Mouse (Mus musculus): ENCODE measurements around the gene Igsf11.

Gene Igsf11

DNA sequence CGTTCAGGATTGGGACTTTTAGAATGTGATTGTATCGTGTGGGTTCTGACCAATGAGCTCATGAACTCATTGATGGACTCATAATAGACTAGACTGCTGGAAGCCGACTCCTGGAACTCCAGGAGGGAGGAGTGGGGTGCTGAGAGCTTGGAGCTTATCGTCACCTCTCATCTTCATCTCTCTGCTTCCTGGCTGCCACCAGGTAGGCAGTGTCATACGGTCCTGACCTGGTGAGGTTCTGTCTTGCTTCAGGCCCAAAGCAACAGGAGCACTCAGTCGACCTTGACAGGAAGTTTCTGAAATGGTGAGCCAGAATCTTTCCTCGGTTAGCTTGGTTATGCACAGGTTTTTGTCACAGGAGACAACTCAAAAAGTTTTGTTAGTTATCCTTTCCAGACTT, at the start of gene Igsf11:
Gene Igsf11 (plus strand): TSS at position 301 of the 400 bp plus-strand sequence.
- DNase-seq = no peak

DNA sequence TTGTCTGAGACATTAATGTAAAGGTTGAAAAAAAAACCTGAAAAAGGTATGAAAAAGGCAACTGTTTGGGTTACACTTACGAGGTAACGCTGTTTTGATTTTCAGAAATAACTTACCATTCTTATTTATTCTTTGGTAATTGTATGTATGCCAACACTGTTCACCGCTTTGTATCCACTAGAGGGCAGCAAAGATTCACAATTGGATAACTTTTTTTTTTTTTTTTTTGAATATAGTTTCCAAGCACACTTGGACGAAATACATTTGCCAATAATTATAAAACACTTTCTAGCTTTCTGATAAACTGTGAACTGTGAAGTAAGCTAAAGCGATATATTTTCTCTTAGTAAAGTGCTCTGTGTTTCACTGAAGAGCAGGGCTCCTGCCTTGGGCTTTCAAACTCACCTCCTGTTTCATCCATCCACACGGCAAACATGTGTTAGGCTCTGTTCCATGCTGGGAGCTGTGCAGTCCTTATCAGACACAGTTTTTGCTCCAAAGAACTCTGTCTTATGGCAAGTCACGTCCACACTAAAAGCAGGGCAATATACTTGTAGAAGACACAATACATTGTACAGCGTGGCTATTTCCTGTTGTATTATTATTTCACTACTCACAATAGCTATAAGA, 34.2 kb upstream of the Igsf11 start:
- DNase-seq = peak; percentile 24

DNA sequence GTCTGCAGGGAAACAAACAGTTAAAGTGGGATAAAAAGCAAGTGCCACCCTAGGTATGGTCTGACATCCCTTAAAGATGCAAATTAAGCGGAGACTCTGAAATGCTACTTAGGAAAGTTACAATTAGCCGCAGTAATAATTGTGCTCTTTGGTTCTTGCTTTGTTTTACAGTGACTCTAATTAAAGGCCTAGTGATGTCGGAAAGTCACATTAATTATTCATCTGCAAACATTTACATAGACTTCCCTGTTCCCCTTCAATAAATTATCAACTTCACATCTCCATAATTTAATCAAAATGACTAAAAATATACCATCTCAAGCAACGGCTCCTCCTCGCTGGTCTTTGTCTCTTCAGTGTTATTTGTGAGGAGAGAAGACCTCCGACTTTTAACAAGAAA, 31.9 kb upstream of the Igsf11 start:
- no peak for DNase-seq

DNA sequence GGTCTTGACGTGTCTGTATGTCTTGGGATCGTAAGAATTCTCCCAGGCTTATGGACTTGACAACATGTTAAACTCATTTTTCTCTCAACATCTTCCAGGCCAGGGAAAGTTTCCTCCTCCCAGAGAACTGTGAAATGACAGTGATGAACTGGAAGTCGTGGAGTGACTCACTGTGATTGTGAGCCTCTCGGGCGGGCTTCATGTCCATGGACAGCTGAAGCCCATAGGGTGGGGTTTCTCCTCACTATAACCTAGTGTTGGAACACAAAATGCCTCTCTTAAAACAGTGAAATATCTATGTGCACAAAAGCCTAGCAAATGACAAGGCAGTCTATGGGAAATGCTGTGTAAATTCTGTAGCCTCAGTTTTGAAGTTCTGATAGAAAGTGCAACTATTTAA, 28.1 kb upstream of the Igsf11 start:
- no peak for DNase-seq

GRCm38 (mm10) chr16:38873231-38873630, 19.2 kb upstream of the Igsf11 start:
- DNase-seq = no peak

- no peak for DNase-seq
Observed at GRCm38 (mm10) chr16:38874481-38874880, 18.0 kb upstream of the Igsf11 start.

DNA sequence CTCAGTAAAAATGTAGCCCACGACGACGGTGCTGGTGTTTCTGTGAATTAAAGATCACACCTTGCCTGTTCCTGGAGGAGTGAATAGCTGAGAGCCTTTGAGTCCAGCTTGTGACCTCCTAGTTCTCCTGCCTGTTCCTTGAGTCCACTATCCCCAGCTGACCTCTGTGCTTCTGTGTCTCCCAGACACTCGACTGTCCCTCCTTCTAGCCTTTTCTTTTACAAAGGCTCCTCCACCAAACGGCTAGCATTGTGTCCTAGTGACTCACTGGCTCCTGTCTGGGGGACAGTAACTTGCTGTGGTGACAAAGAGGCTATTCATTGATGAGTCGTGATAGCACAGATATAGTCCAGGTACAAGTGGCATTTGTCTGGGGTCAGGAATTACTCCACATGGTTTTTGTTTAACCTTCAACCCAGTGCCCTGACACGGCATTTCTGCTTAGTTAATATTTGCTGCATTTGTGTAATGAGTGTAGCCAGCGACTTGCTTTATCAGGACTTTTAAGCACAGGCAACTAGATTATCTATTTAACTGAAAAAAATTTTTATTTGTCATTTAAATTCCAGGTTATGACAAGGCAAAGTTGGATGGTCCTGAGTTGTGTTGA, 6.5 kb downstream of the Igsf11 start:
- no peak for DNase-seq

DNA sequence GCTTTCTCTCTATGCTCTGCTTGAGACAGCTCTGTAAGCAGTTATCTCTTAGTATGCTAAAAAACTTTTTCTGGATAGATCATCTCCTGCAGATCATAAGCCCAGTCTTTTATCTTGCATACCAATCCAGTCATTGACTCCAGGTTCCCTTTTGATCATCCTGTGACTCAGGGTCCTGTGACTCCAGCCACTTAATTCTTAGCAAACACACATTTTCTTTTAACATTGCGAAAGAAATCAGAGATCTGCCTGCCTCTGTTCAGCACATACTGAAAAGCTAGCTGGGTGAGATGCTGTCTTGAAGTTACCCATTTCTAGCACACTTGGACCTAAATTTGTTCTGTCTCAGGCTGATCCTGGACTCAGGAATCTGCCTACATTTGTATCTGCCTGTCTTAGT, 7.6 kb downstream of the Igsf11 start:
- no peak for DNase-seq

DNA sequence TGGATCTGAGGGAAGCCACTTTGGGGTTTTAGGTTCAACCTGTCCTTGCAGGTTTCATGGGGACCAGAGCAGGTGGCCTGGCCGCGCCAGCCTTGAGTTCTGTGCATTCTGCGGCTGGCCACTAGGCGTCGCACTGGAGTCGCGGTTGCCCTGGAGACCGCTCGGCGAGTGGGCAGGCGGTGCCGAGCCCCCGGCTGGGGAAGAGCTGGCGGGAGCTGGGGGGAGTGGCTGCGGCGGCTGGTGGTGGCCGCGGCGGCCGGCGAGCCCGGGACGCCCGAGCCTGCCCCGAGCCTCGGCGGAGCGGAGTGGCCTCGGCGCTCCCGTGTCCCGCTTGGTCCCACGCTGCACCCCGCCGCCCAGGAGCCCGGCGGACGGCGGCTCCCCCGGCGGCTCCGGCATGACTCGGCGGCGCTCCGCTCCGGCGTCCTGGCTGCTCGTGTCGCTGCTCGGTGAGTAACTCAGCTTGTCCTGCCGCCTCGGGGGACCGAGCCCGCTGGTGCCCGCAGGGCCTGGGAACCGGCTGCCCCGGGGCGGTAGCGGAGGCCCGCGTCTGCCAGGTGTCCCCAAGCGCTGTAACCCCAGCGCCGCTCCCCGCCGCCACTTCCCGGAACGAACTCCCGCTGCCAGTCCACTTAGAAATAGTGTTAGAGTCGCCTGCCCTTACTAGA, 9.8 kb downstream of the Igsf11 start:
- peak; percentile 92 for DNase-seq

GRCm38 (mm10) chr16:38903020-38903419, 10.5 kb downstream of the Igsf11 start:
- no peak for DNase-seq

GRCm38 (mm10) chr16:38904202-38904601, 11.7 kb downstream of the Igsf11 start:
- no peak for DNase-seq

DNA sequence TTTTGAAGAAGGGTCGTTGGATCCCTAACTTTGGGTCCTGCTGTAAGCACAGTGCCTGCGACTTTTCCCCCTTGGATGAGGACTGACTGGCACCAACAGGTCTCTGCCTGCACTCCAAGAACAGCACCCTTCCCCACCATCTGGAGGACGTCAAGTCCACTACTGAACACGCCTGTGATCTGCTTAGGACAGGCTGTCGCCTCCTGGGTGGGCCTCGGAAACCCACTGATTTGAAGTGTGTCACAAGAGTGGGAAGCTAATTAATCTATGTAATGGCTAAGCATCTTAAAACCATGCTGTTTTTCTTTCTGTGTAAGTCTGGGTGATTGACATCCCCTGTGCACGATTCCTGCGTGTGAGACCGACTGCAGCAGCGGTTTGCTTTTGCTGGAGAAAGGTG, 13.4 kb downstream of the Igsf11 start:
- DNase-seq = no peak

DNA sequence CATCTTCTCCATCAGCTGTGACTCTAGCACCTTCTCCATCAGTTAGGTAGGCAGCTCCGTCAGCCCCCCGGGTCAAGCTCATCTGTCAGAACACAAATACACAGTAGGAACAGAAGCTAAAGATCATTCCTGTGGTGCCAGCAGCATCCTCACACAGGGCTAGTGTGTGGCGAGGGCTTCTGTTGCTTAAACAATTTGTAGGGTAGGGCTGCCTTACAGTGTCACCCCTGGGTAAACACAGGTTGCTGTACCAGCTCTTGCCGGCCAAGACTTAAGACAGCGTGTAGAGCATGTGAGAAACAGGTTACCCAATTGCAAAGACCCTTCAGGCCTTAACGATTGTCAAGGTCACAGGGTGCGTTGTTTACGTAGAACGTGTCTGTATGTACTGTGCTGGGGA, 15.8 kb downstream of the Igsf11 start:
- no peak for DNase-seq

GRCm38 (mm10) chr16:38909506-38909905, 17.0 kb downstream of the Igsf11 start:
- no peak for DNase-seq

DNA sequence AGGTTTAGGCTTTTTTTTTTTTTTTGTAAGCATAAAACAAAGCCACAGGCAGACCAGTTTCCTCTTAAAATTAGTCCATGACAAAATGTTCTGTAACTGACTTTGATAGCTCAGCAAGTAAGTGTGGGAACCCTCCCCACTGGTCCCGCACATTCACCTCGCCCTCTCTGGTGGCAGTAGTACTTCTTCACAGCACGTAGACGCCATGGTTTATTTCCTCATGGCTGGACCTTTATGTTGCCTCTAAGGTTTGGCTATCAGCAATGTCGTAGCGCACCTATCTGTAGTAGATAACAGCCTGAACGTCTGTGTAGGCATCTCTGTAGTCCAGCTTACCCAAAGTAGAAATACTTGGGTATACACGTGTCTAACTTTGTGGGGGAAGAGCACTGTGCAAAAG, 17.6 kb downstream of the Igsf11 start:
- DNase-seq = no peak

DNA sequence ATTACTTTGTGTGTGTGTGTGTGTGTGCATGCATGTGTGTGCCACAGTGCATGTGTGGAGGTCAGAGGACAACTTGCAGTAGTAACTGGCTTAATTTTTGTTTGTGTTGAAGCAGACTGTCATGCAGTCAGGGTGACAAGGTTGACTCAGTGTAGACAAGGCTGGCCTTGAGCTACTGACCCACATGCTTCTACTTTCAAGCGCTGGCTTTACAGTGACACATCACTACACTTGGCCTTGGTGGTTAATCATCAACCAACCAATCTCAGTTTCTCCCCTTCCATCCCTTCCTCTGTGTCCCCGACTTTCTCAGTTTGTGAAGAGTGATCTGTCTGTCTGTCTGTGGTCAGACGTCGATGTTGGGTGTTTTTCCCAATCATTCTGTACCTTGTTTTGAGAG, 23.0 kb downstream of the Igsf11 start:
- no peak for DNase-seq

DNA sequence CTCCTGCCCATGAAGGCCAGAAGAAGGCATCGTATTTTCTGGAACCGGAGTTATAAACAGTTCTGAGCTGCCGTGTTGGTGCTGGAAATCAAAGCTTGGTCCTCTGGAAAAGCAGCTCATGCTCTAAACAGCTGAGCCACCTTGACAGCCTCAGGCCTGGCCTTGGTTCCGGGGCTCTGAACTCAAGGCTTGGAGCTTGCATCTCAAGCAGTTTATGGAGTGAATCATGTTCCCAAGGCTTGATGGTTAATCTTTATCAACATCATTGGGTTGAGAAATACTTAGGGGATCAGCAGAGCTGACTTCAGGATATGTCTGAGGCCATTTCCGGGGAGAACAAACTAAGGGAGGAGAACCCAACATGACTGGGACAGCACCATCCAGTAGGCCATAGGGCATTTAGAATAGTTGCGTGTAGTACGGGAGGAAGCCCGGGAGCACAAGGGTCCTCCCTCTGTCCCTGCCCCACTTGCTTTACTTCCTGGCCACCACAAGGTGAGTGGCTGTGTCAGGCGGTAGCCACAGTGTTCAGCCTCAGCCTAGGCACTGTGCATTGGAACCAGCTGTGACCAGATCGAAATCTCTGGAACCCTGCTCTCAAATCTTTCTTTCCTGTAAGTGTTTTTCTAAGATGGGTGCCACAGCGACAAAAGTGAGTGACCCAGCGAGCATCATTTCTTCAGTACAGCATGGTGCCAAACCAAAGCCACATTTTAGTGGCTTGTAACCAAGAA, 23.7 kb downstream of the Igsf11 start:
- no peak for DNase-seq

DNA sequence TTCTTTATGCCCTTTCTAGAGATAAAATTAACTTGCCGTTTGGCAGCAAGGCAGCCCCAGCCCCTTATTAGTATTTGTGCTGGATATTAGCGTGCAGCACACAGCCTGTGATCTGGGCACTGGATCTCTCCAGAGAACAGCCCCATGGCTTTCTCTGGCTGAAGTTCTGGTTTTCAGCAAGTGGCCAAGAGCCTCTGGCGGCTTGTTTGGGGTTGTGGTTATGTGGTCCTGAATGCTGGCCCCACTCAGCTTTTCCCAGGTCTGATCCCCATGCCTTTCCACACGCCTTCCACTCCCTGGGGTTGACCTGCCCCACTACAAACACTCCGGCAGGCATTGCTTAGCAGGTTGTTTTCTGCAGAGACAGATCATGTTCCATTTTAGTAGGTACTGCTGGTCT, 24.4 kb downstream of the Igsf11 start:
- no peak for DNase-seq

- DNase-seq = no peak
Observed at GRCm38 (mm10) chr16:38918121-38918520, 25.6 kb downstream of the Igsf11 start.

GRCm38 (mm10) chr16:38920488-38920887, 28.0 kb downstream of the Igsf11 start:
- no peak for DNase-seq

DNA sequence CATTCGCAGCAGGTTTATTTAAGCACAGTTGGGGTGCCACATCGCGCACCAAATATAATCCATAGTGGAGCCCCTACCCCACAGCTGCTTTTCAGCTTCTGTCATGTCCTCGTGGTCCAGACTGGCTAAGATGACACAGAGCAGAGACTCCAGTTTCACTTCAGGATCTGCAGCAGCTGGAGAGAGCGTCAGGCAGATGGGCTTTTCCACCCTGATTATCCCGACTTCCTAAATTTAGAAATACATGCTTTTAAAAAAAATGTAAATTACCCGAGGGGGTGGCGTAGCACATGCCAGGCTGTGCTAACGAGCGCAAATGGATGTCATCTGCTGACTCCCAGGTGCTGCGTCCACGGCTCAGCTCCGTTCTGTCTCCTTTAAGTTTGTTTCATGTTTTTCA, 32.5 kb downstream of the Igsf11 start:
- DNase-seq = no peak

- no peak for DNase-seq
Observed at GRCm38 (mm10) chr16:38928760-38929159, 36.3 kb downstream of the Igsf11 start.

DNA sequence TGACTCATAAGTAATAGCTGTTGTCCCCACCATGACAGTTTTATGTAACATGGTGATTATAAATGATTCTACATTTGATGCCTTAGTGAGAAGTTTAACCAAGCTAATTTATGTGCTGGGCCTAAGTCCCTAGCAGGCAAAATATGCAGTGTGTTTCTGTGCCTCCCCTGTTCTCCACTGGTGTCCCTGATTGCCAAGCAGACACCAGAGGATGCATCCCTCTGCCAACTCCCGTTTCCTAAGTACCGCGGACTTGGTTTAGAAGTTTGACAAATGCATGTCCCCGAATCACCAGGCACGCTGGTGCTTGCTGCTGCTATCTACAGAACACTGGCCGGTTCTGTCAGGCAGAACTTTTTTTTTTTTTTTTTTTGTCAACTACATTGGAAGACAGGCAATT, 39.0 kb downstream of the Igsf11 start:
- no peak for DNase-seq

GRCm38 (mm10) chr16:38940805-38941204, 48.3 kb downstream of the Igsf11 start:
- DNase-seq = no peak

Measured in lung, postnatal 10 days (tissue).